Mouse (Mus musculus): ENCODE data around the gene Camk2b.

GRCm38 (mm10) chr11:6064215-6065045, 1.7 kb downstream of the Camk2b start:
- TF ChIP-seq POLR2A (IDR thresholded peaks at IDR 0.05; ENCODE audit: insufficient read depth, low read length) (no peak), CTCF (IDR thresholded peaks at IDR 0.05; ENCODE audit: low read depth, low read length) (no peak)
